Mouse (Mus musculus): Measurements from ENCODE around the gene Ifi214. TPM values are rescaled to one million over a fixed set of nuclear protein-coding genes. Genes with fewer than 3 reads are reported as not detected.
"Not testable (repeated sequence)": the region's sequence is repeated elsewhere in the genome, so short reads cannot be mapped to it uniquely, and the experiment has no call there.

Gene Ifi214
- not detected in 2 replicates for polyA plus RNA-seq (2014; fragmentation: Nextera tagmentation; extraction: Ambion mirVana)

DNA sequence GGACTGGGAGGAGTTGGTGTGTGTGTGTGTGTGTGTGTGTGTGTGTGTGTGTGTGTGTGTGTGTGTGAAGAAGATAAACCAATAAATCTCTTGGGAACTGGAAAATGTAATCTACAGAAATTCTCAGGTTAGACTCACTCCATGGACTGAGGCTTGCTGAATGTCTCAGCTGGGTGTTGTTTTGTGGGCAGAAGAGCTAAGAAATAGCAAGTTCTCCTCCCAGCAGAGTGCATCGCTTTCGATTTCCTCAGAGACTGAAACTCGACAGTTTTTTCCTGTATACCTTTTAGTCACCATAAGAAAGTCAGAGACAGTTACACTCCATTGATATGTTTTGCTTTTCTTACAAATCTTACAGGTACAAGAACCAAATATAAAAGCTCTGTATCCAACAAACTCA lies at the start of gene Ifi214:
Gene Ifi214, minus strand, starts transcription at position 167 of the 400 bp plus-strand sequence.
- H3K4me3 ChIP-seq (ENCODE audit: low read depth, low read length); H3K4me2 ChIP-seq (ENCODE audit: low read depth); H3K4me1 ChIP-seq (ENCODE audit: control insufficient read depth, insufficient read depth, low read length); H3K9me3 ChIP-seq (ENCODE audit: control insufficient read depth, low read length); H3K27ac ChIP-seq (ENCODE audit: low read depth, low read length); ATAC-seq (ENCODE audit: insufficient read depth, low FRiP score, low TSS enrichment); H3K36me3 ChIP-seq (ENCODE audit: control insufficient read depth, insufficient read depth, low read length); H3K27me3 ChIP-seq (ENCODE audit: control insufficient read depth, insufficient read depth, low read length); DNase-seq (ENCODE audit: low spot score); H3K9ac ChIP-seq (ENCODE audit: low read length): not testable (repeated sequence)
- 96% methylated on average over 3 of the region's 3 CpGs for WGBS

DNA sequence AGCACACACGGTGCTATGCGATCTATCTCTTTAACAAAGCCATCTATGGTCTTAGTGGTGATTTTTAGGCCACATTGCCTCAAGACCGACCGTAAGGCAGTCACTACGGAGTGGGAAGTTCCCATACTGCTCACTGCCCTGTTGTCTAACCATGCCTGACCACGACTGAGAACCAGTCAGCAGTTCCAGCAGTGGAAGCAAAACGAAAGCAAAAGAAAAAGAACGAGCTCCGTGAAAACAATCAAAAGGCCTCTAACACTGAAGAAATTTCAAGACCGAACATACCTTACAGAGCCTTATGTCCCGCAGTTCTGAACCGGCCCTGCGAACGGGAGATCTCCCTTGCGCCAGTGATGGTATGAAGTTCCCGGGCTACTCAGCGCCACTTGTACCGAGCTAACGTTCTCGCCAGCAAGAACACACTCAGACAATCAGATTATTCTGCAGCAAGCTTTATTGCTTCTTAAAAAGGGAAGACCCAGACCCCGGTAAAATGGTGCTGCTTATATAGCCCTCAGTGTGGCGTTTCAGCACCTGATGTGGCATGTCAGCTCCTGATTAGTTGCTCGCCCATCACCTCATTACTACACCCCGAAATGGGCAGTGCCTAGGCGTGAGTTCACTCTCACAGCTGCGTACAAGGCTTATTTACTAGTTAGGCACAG lies 44.3 kb upstream of the Ifi214 start:
- Histone ChIP-seq H3K27me3 (ENCODE audit: control insufficient read depth, insufficient read depth, low read length) (no peaks in the 10 kb centered on the region), H3K9ac (ENCODE audit: low read length) (no peak overlapping the region), H3K9me3 (ENCODE audit: control insufficient read depth, low read length) (no peaks in the 10 kb centered on the region), H3K27ac (ENCODE audit: low read depth, low read length) (no peak overlapping the region), H3K4me2 (ENCODE audit: low read depth) (no peak overlapping the region), H3K36me3 (ENCODE audit: control insufficient read depth, insufficient read depth, low read length) (no peaks in the 10 kb centered on the region), H3K4me1 (ENCODE audit: control insufficient read depth, insufficient read depth, low read length) (no peaks in the 10 kb centered on the region), H3K4me3 (ENCODE audit: low read depth, low read length) (no peak overlapping the region)
- DNase-seq (ENCODE audit: low spot score) (no peak), ATAC-seq (ENCODE audit: insufficient read depth, low FRiP score, low TSS enrichment) (no peak)
- WGBS, result 95% methylated on average over 26 of the region's 26 CpGs

DNA sequence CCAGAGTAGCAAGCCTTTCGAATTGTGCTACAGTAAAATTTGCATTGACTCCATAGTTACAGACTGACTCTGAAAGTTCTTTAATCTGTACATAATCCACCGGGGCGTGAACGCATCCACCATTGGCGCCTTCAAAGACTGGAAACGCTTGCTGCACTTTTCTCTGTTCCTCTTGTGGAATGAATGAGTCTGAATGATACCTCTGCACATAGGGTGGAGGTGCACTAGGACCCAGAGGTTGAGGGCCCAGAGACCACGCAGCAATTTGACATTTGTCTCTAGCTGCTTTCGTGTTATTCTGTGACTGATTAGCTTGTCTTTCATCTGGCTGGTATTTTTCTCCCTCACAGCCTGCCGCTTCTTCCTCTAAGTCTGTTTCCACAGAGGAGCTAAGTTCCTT lies 43.3 kb upstream of the Ifi214 start:
- H3K27ac ChIP-seq (ENCODE audit: low read depth, low read length), result no peak overlapping the region
- no peaks in the 10 kb centered on the region for H3K36me3 ChIP-seq (ENCODE audit: control insufficient read depth, insufficient read depth, low read length)
- H3K9me3 ChIP-seq (ENCODE audit: control insufficient read depth, low read length), result no peaks in the 10 kb centered on the region
- no peak overlapping the region for H3K4me2 ChIP-seq (ENCODE audit: low read depth)
- no peak overlapping the region for H3K9ac ChIP-seq (ENCODE audit: low read length)
- 89% methylated on average over 9 of the region's 9 CpGs for WGBS
- H3K27me3 ChIP-seq (ENCODE audit: control insufficient read depth, insufficient read depth, low read length), result no peaks in the 10 kb centered on the region
- ATAC-seq (ENCODE audit: insufficient read depth, low FRiP score, low TSS enrichment), result no peak
- no peak for DNase-seq (ENCODE audit: low spot score)
- H3K4me1 ChIP-seq (ENCODE audit: control insufficient read depth, insufficient read depth, low read length), result no peaks in the 10 kb centered on the region
- no peak overlapping the region for H3K4me3 ChIP-seq (ENCODE audit: low read depth, low read length)

DNA sequence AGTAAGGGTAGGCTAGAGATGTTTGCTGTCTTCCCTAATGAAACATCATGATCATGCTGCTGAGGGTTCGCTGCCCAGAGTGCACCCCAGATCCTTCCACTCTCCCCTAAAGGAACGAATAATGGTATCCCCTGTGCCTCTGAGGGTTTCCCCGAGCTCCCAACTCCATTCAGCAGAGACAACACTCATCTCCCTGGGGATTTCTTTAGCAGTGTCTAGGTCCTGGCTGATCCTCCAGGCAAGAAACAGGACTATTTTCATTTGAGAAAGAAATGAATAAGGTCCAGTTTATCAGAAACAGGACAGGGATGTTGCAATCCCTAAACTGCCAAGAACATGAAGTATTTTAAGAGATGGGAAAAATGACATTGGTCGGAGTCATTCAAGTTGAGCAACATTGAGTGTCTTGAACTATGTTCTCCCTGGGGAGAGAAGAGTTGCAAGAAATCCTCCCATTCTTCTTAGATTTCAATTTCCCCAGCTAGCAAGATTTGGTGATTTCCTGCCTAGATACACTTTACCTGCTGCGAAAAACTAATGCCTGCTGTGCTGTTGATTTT lies 14.8 kb upstream of the Ifi214 start:
- not testable (repeated sequence) for H3K9ac ChIP-seq (ENCODE audit: low read length); H3K4me2 ChIP-seq (ENCODE audit: low read depth); H3K4me3 ChIP-seq (ENCODE audit: low read depth, low read length); H3K27ac ChIP-seq (ENCODE audit: low read depth, low read length); H3K9me3 ChIP-seq (ENCODE audit: control insufficient read depth, low read length); DNase-seq (ENCODE audit: low spot score); H3K4me1 ChIP-seq (ENCODE audit: control insufficient read depth, insufficient read depth, low read length); H3K27me3 ChIP-seq (ENCODE audit: control insufficient read depth, insufficient read depth, low read length); ATAC-seq (ENCODE audit: insufficient read depth, low FRiP score, low TSS enrichment); H3K36me3 ChIP-seq (ENCODE audit: control insufficient read depth, insufficient read depth, low read length)
- WGBS, result 86% methylated on average over 5 of the region's 5 CpGs

GRCm38 (mm10) chr1:173548798-173549197 lies 13.0 kb upstream of the Ifi214 start:
- H3K4me1 ChIP-seq (ENCODE audit: control insufficient read depth, insufficient read depth, low read length); H3K9ac ChIP-seq (ENCODE audit: low read length); ATAC-seq (ENCODE audit: insufficient read depth, low FRiP score, low TSS enrichment); H3K9me3 ChIP-seq (ENCODE audit: control insufficient read depth, low read length); DNase-seq (ENCODE audit: low spot score); H3K36me3 ChIP-seq (ENCODE audit: control insufficient read depth, insufficient read depth, low read length); H3K27ac ChIP-seq (ENCODE audit: low read depth, low read length); H3K27me3 ChIP-seq (ENCODE audit: control insufficient read depth, insufficient read depth, low read length); H3K4me3 ChIP-seq (ENCODE audit: low read depth, low read length); H3K4me2 ChIP-seq (ENCODE audit: low read depth): not testable (repeated sequence)
- WGBS, result 86% methylated on average over 3 of the region's 3 CpGs

- ATAC-seq (ENCODE audit: insufficient read depth, low FRiP score, low TSS enrichment), result no peak
- H3K4me3 ChIP-seq (ENCODE audit: low read depth, low read length), result no peak overlapping the region
- H3K27ac ChIP-seq (ENCODE audit: low read depth, low read length), result no peak overlapping the region
- no peak for DNase-seq (ENCODE audit: low spot score)
- H3K27me3 ChIP-seq (ENCODE audit: control insufficient read depth, insufficient read depth, low read length), result no peaks in the 10 kb centered on the region
- H3K36me3 ChIP-seq (ENCODE audit: control insufficient read depth, insufficient read depth, low read length), result no peaks in the 10 kb centered on the region
- no peak overlapping the region for H3K9ac ChIP-seq (ENCODE audit: low read length)
- no peaks in the 10 kb centered on the region for H3K9me3 ChIP-seq (ENCODE audit: control insufficient read depth, low read length)
- no peak overlapping the region for H3K4me2 ChIP-seq (ENCODE audit: low read depth)
- no peaks in the 10 kb centered on the region for H3K4me1 ChIP-seq (ENCODE audit: control insufficient read depth, insufficient read depth, low read length)
These were observed 14.3 kb downstream of the Ifi214 start for GRCm38 (mm10) chr1:173521452-173521851.

DNA sequence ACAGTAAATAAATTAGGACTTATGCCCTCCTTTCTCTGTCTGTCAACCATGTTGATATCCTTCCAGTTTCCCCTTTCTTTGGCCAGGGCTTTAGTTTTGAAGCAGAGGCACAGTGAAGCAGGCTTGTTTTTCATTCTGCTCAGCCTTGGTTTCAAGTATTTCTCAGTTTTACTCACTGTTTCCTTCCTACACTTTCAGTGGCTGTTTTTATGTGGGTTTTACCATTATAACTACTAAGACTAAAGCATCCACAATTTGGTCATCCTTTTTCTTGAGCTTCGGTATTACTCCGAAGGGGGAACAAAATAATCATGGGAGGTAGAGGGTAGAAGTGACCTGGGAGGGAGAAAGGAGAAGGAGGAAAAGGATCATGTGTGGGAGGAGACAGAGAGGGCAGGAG lies 25.2 kb downstream of the Ifi214 start:
- not testable (repeated sequence) for DNase-seq (ENCODE audit: low spot score)
- WGBS, result 92% methylated on average over 2 of the region's 2 CpGs

DNA sequence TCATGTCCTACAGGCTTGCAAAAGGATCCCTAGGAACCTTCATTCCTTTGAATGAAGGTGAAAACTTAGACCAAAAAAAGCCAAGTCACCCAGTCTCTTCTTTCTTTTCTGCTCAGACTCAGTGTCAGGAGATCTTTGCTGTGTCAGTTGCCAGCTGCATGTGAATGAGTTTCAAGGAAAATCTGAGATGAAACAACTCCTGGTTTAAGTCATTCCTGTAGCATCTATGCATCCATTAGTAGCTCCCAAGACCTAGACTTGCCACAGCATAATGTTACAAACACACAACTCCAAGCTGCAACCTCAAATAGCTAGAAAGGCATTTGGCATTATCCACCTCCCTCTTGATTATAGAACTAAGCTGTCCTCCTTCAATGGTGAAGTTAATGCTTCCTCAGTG lies 44.3 kb downstream of the Ifi214 start:
- H3K9me3 ChIP-seq (ENCODE audit: control insufficient read depth, low read length); H3K4me1 ChIP-seq (ENCODE audit: control insufficient read depth, insufficient read depth, low read length); H3K9ac ChIP-seq (ENCODE audit: low read length); H3K36me3 ChIP-seq (ENCODE audit: control insufficient read depth, insufficient read depth, low read length); H3K4me2 ChIP-seq (ENCODE audit: low read depth); H3K27ac ChIP-seq (ENCODE audit: low read depth, low read length); H3K4me3 ChIP-seq (ENCODE audit: low read depth, low read length); DNase-seq (ENCODE audit: low spot score); ATAC-seq (ENCODE audit: insufficient read depth, low FRiP score, low TSS enrichment); H3K27me3 ChIP-seq (ENCODE audit: control insufficient read depth, insufficient read depth, low read length): not testable (repeated sequence)

More for the DNA sequence above, 25.2 kb downstream of the Ifi214 start:
- not testable (repeated sequence) for H3K4me1 ChIP-seq (ENCODE audit: control insufficient read depth, insufficient read depth, low read length); ATAC-seq (ENCODE audit: insufficient read depth, low FRiP score, low TSS enrichment); H3K9me3 ChIP-seq (ENCODE audit: control insufficient read depth, low read length); H3K9ac ChIP-seq (ENCODE audit: low read length); H3K27ac ChIP-seq (ENCODE audit: low read depth, low read length); H3K4me3 ChIP-seq (ENCODE audit: low read depth, low read length); H3K4me2 ChIP-seq (ENCODE audit: low read depth); H3K36me3 ChIP-seq (ENCODE audit: control insufficient read depth, insufficient read depth, low read length); H3K27me3 ChIP-seq (ENCODE audit: control insufficient read depth, insufficient read depth, low read length)

- not testable (repeated sequence) for H3K9ac ChIP-seq (ENCODE audit: low read length); H3K4me2 ChIP-seq (ENCODE audit: low read depth); H3K9me3 ChIP-seq (ENCODE audit: control insufficient read depth, low read length); H3K36me3 ChIP-seq (ENCODE audit: control insufficient read depth, insufficient read depth, low read length); ATAC-seq (ENCODE audit: insufficient read depth, low FRiP score, low TSS enrichment); H3K4me3 ChIP-seq (ENCODE audit: low read depth, low read length); H3K4me1 ChIP-seq (ENCODE audit: control insufficient read depth, insufficient read depth, low read length); H3K27ac ChIP-seq (ENCODE audit: low read depth, low read length); H3K27me3 ChIP-seq (ENCODE audit: control insufficient read depth, insufficient read depth, low read length); DNase-seq (ENCODE audit: low spot score)
- 74% methylated on average over 3 of the region's 3 CpGs for WGBS
These were observed 44.8 kb downstream of the Ifi214 start, which contains the start of gene Ifi206 for GRCm38 (mm10) chr1:173490812-173491480. Gene Ifi206, minus strand, starts transcription at chr1:173491041.
